Mouse (Mus musculus): Measurements from ENCODE around the gene Cnbp.
A peak's percentile ranks its signal among the peaks of the same experiment; 100 is the strongest.

Gene Cnbp

GRCm38 (mm10) chr6:87850155-87850899, 579 bp downstream of the Cnbp start:
- peak; percentile 57 to 66 for DNase-seq (ENCODE audit: low spot score in 2 of 2)

- no peak for DNase-seq (ENCODE audit: low spot score in 2 of 2)
Observed at GRCm38 (mm10) chr6:87849780-87850154, 1.1 kb downstream of the Cnbp start.

- no peak for DNase-seq (ENCODE audit: low spot score in 2 of 2)
Observed at GRCm38 (mm10) chr6:87846813-87847212, 4.1 kb downstream of the Cnbp start.

- no peak for DNase-seq (ENCODE audit: low spot score in 2 of 2)
Observed at GRCm38 (mm10) chr6:87845031-87845695, 5.7 kb downstream of the Cnbp start.

GRCm38 (mm10) chr6:87842254-87842653, 8.7 kb downstream of the Cnbp start:
- no peak for DNase-seq (ENCODE audit: low spot score in 2 of 2)

- no peak for DNase-seq (ENCODE audit: low spot score in 2 of 2)
Observed at GRCm38 (mm10) chr6:87841635-87842034, 9.3 kb downstream of the Cnbp start.

GRCm38 (mm10) chr6:87839797-87840341, 11.0 kb downstream of the Cnbp start:
- DNase-seq (ENCODE audit: low spot score in 2 of 2), result no peak

- peak; percentile 90 to 93 for DNase-seq (ENCODE audit: low spot score in 2 of 2)
Observed at GRCm38 (mm10) chr6:87838551-87839197, 12.2 kb downstream of the Cnbp start, which contains the start of gene Isy1. Gene Isy1, minus strand, starts transcription at chr6:87838798.

- DNase-seq (ENCODE audit: low spot score in 2 of 2), result no peak
Observed at GRCm38 (mm10) chr6:87835695-87836094, 15.2 kb downstream of the Cnbp start, which contains the start of gene Gm45140. Gene Gm45140, minus strand, starts transcription at chr6:87835795.

- no peak for DNase-seq (ENCODE audit: low spot score in 2 of 2)
Observed at GRCm38 (mm10) chr6:87820366-87820765, 30.5 kb downstream of the Cnbp start.

GRCm38 (mm10) chr6:87814486-87814885, 36.4 kb downstream of the Cnbp start:
- DNase-seq (ENCODE audit: low spot score in 2 of 2), result no peak

GRCm38 (mm10) chr6:87812656-87813055, 38.2 kb downstream of the Cnbp start:
- peak in 1 of 2 experiments; percentile 46 for DNase-seq (ENCODE audit: low spot score in 2 of 2)

GRCm38 (mm10) chr6:87811675-87812338, 39.1 kb downstream of the Cnbp start, which contains the start of gene Rab43:
Gene Rab43, minus strand, starts transcription at chr6:87812164.
- peak; percentile 91 to 94 for DNase-seq (ENCODE audit: low spot score in 2 of 2)

GRCm38 (mm10) chr6:87810713-87811669, 39.9 kb downstream of the Cnbp start:
- peak; percentile 48 to 69 for DNase-seq (ENCODE audit: low spot score in 2 of 2)

GRCm38 (mm10) chr6:87810311-87810710, 40.6 kb downstream of the Cnbp start:
- DNase-seq (ENCODE audit: low spot score in 2 of 2), result no peak

GRCm38 (mm10) chr6:87809651-87810161, 41.2 kb downstream of the Cnbp start:
- peak in 1 of 2 experiments; percentile 52 for DNase-seq (ENCODE audit: low spot score in 2 of 2)

- DNase-seq (ENCODE audit: low spot score in 2 of 2), result no peak
Observed at GRCm38 (mm10) chr6:87809144-87809543, 41.8 kb downstream of the Cnbp start.

GRCm38 (mm10) chr6:87808521-87808920, 42.4 kb downstream of the Cnbp start:
- DNase-seq (ENCODE audit: low spot score in 2 of 2), result no peak

- peak in 1 of 2 experiments; percentile 57 for DNase-seq (ENCODE audit: low spot score in 2 of 2)
Observed at GRCm38 (mm10) chr6:87807735-87808440, 43.0 kb downstream of the Cnbp start.

GRCm38 (mm10) chr6:87806857-87807256, 44.0 kb downstream of the Cnbp start:
- DNase-seq (ENCODE audit: low spot score in 2 of 2), result no peak
